Mouse (Mus musculus) intestine, embryonic 14.5 days (tissue): ENCODE data around the gene Bpnt1. TPM values are rescaled to one million over a fixed set of nuclear protein-coding genes. Genes with fewer than 3 reads are reported as not detected.

Experiments
- ATAC-seq: fragments of 200-750 bp; cut with Nextera tagmentation; replicated peaks from 2 replicates; pipeline ENCODE4 v1.8.0; 2017; ENCODE audit warnings: low read depth, moderate number of reproducible peaks, moderate TSS enrichment, moderate library complexity; ENCODE audit not compliant: low FRiP score, low TSS enrichment
- DNase-seq: peaks from one replicate; pipeline ENCODE4 v3.0.0-alpha.2; 2018; ENCODE audit warnings: low spot score
- H3K27ac ChIP-seq: fragments of 300-500 bp; sonication (generic); 2 replicates; pipeline ENCODE4 v1.5.1; 2014; ENCODE audit warnings: low read depth, mild to moderate bottlenecking, control low read depth
- H3K27me3 ChIP-seq: fragments of 300-500 bp; sonication (generic); replicated peaks from 2 replicates; pipeline ENCODE4 v1.6.1; 2014; ENCODE audit warnings: low read length, control low read depth; ENCODE audit not compliant: control insufficient read depth, insufficient read depth
- H3K36me3 ChIP-seq: fragments of 300-500 bp; sonication (generic); 2 replicates; pipeline ENCODE4 v1.6.1; 2014; ENCODE audit warnings: low read length, control low read depth; ENCODE audit not compliant: control insufficient read depth, insufficient read depth
- H3K4me1 ChIP-seq: fragments of 300-500 bp; sonication (generic); replicated peaks from 2 replicates; pipeline ENCODE4 v1.6.1; 2014; ENCODE audit warnings: low read length, control low read depth, mixed read lengths; ENCODE audit not compliant: control insufficient read depth, insufficient read depth
- H3K4me2 ChIP-seq: fragments of 300-500 bp; sonication (generic); 2 replicates; pipeline ENCODE4 v1.6.1; 2014; ENCODE audit warnings: low read length
- H3K4me3 ChIP-seq: fragments of 300-500 bp; sonication (generic); 2 replicates; pipeline ENCODE4 v1.5.1; 2014; ENCODE audit warnings: low read depth, low read length, control low read depth, mixed read lengths
- H3K9ac ChIP-seq: fragments of 300-500 bp; sonication (generic); 2 replicates; pipeline ENCODE4 v1.6.1; 2014; ENCODE audit warnings: mild to moderate bottlenecking, low read length
- H3K9me3 ChIP-seq: fragments of 300-500 bp; sonication (generic); 2 replicates; pipeline ENCODE4 v1.6.1; 2016; ENCODE audit warnings: low read length, control low read depth; ENCODE audit not compliant: control insufficient read depth
- WGBS: fragments of 180-500 bp; shearing (Covaris S2); extraction: QIAGEN DNeasy Blood & Tissue Kit; methylation state at CpG from one replicate; pipeline ENCODE4 v1.1.7; 2014; 5-methylcytosine and 5-hydroxymethylcytosine counted together
- polyA plus RNA-seq: library from polyadenylated mRNA; unstranded; fragments of >200 nt; fragmentation: Nextera tagmentation; extraction: Ambion mirVana; gene quantifications from 2 replicates; pipeline ENCODE4 v1.2.1, GENCODE M21; 2014

Gene Bpnt1
- polyA plus RNA-seq, 1 experiment from 2014 or later = 52.3 TPM

- H3K4me3 ChIP-seq = no peak overlapping the region
- no peaks in the 10 kb centered on the region for H3K9me3 ChIP-seq
- 95% methylated on average over 8 of the region's 8 CpGs for WGBS
- no peak overlapping the region for H3K9ac ChIP-seq
- no peaks in the 10 kb centered on the region for H3K27me3 ChIP-seq
- H3K4me2 ChIP-seq = no peak overlapping the region
- no peaks in the 10 kb centered on the region for H3K4me1 ChIP-seq
- DNase-seq (no peak), ATAC-seq (no peak)
- peaks cover 65% of the 10 kb centered on the region for H3K36me3 ChIP-seq
- no peak overlapping the region for H3K27ac ChIP-seq
Observed at GRCm38 (mm10) chr1:185356246-185356645, 24.3 kb downstream of the Bpnt1 start.

DNA sequence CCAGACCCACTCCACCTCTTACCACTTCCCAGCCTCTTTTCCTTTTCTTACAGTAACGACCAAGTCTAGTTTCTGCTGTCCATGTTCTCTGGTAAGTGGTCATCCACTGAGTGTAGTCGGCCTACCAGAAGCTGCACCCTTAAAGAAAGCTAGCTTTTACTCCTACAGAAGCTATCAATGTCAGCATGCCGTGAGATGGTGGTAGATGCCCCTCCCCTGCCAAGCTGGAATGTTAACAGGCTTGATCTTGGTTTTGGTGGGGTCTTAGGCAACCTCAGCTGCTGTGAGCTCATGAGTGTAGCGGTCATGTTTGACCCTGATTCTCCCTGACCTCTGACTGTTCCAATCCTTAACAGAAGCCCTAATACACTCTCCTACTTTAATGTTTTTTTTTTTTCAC lies 26.3 kb downstream of the Bpnt1 start:
- Histone ChIP-seq H3K36me3 (peaks cover 50% of the 10 kb centered on the region), H3K4me3 (no peak overlapping the region), H3K4me1 (peaks cover 5% of the 10 kb centered on the region), H3K9ac (no peak overlapping the region), H3K27me3 (no peaks in the 10 kb centered on the region), H3K27ac (no peak overlapping the region), H3K9me3 (no peaks in the 10 kb centered on the region), H3K4me2 (no peak overlapping the region)
- no peak for DNase-seq
- ATAC-seq = no peak
- 91% methylated on average over 4 of the region's 4 CpGs for WGBS

DNA sequence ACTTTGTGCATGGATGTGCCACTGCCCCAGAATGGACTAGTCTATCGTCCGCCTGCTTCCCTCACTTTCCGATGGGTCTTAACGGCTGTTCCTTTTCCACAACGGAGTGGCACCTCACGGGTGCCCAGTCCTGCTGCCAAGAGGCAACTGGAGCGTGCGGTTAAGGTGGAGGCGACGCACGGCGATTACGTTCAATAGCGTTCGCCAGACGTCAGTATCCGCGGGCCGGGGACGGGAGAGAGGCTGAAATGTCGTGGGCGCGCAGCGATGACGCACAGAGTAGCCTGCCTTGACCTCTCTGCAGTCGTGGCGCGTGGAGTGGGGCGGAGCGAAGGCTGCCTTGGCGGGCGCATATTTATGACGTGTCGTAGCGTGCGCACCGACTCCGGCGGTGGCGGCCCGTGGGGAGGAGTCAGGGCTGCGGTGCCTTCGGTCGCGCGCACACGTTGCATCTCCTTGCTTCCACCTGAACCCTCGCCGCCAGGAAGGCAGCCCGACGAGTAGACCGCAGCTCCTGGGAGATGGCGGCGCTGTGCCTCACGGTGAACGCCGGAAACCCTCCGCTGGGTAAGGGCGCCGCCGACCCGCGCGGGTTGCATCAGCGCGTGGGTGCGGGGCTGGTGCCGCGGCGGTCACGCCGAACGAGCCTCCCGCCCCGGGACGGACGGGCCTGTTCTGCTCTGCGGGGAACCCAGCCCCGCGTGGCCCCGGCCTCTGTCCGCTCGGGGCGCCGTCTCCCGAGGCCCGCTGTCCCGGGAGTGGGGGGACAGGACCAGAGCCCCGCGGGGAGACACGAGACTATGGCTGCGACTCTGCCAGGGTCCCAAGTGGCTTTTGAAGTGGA lies 30.9 kb downstream of the Bpnt1 start, which contains the start of gene Eprs:
Eprs (plus strand) TSS at position 368 of the 844 bp plus-strand sequence.
- under 1% methylated on average over 89 of the region's 92 CpGs for WGBS
- Histone ChIP-seq H3K9me3 (no peaks in the 10 kb centered on the region), H3K4me2 (peak within 1 kb of the TSS; percentile 83), H3K4me1 (peaks cover 21% of the 10 kb centered on the region), H3K27me3 (no peaks in the 10 kb centered on the region), H3K4me3 (peak within 1 kb of the TSS; percentile 90), H3K9ac (peak within 1 kb of the TSS; percentile 90), H3K27ac (peak within 1 kb of the TSS; percentile 93), H3K36me3 (peaks cover 19% of the 10 kb centered on the region)
- peak; percentile 99 for DNase-seq
- ATAC-seq = peak; percentile 95

GRCm38 (mm10) chr1:185363526-185364182 lies 31.7 kb downstream of the Bpnt1 start:
- H3K9ac ChIP-seq = peak overlapping the region; percentile 90
- peaks cover 19% of the 10 kb centered on the region for H3K36me3 ChIP-seq
- 3% methylated on average over 22 of the region's 22 CpGs for WGBS
- DNase-seq (peak; percentile 79), ATAC-seq (peak; percentile 56)
- H3K27ac ChIP-seq = peak overlapping the region; percentile 93
- peak overlapping the region; percentile 83 for H3K4me2 ChIP-seq
- H3K27me3 ChIP-seq = no peaks in the 10 kb centered on the region
- H3K9me3 ChIP-seq = no peaks in the 10 kb centered on the region
- peaks cover 21% of the 10 kb centered on the region for H3K4me1 ChIP-seq
- peak overlapping the region; percentile 90 for H3K4me3 ChIP-seq

DNA sequence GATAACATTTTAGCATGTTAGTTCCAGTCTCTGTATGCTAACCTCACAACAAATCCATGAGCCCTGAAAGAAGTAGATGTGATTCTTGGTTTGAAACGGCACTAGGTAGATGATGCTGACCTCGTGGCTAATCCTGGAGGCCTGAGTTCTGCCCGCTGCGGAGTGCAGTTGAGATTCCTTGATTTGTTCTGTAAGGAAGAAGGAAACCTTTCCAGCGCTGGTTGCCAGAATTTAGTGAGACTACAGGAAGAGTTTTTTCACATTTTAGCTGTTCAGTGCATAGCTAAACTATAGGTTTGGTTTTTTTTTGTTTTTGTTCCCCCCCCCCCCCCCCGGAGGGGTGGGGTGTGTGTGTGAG lies 32.2 kb downstream of the Bpnt1 start:
- no peaks in the 10 kb centered on the region for H3K27me3 ChIP-seq
- ATAC-seq (no peak), DNase-seq (no peak)
- peak overlapping the region; percentile 90; the same call in 1 of the 2 replicates for H3K9ac ChIP-seq
- H3K4me3 ChIP-seq = peak overlapping the region; percentile 90
- peaks cover 21% of the 10 kb centered on the region for H3K4me1 ChIP-seq
- no peaks in the 10 kb centered on the region for H3K9me3 ChIP-seq
- H3K27ac ChIP-seq = no peak overlapping the region
- 38% methylated on average over 6 of the region's 6 CpGs for WGBS
- peaks cover 20% of the 10 kb centered on the region for H3K36me3 ChIP-seq
- peak overlapping the region; percentile 83 for H3K4me2 ChIP-seq

DNA sequence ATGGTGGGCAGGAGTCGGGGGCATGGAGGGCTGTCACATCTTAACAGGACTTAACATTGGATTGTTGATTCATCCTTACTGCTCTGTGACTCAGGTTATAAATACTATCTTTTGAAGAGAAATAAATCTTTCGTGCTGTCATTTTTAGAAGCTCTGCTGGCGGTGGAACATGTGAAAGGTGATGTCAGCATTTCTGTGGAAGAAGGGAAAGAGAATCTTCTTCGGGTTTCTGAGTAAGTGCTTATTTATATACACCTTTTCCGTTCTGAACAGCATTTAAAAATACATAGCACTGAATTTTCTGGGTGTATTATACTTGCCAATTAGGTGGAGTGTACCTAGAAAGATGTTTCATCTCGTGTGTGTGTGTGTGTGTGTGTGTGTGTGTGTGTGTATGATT lies 35.4 kb downstream of the Bpnt1 start:
- H3K36me3 ChIP-seq = peaks cover 46% of the 10 kb centered on the region
- H3K27me3 ChIP-seq = no peaks in the 10 kb centered on the region
- H3K4me2 ChIP-seq = no peak overlapping the region
- H3K9ac ChIP-seq = no peak overlapping the region
- ATAC-seq (no peak), DNase-seq (no peak)
- H3K4me1 ChIP-seq = peaks cover 15% of the 10 kb centered on the region
- H3K4me3 ChIP-seq = no peak overlapping the region
- no peak overlapping the region for H3K27ac ChIP-seq
- no peaks in the 10 kb centered on the region for H3K9me3 ChIP-seq
- WGBS = 83% methylated on average over 6 of the region's 6 CpGs

GRCm38 (mm10) chr1:185369979-185370378 lies 38.0 kb downstream of the Bpnt1 start:
- no peak for ATAC-seq
- H3K4me3 ChIP-seq = no peak overlapping the region
- H3K4me1 ChIP-seq = peaks cover 5% of the 10 kb centered on the region; the same call in 1 of the 2 replicates
- WGBS = 89% methylated on average over 6 of the region's 6 CpGs
- no peak overlapping the region for H3K4me2 ChIP-seq
- no peaks in the 10 kb centered on the region for H3K27me3 ChIP-seq
- H3K9ac ChIP-seq = no peak overlapping the region
- H3K27ac ChIP-seq = no peak overlapping the region
- H3K36me3 ChIP-seq = peaks cover 70% of the 10 kb centered on the region
- no peaks in the 10 kb centered on the region for H3K9me3 ChIP-seq
- DNase-seq = no peak

DNA sequence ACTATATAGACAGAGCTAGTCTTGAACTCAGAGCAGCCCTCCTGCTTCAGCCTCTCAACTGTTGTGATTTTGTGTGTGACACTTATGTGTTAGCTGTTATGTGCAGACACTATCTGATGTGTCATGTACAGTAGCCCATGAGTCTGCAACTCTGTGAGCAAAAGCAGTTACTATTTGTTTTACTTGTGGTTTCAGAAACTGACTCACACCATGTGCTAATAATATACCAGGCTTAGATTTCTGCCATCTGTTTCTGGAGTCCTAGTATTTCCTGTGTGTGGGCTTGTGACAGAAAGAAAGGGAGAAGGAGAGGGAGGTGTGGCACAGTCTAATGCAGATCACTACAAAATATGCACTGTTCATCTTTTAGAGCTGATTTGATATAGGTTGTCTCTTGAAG lies 44.4 kb downstream of the Bpnt1 start:
- H3K4me2 ChIP-seq = no peak overlapping the region
- no peak overlapping the region for H3K4me3 ChIP-seq
- H3K27me3 ChIP-seq = no peaks in the 10 kb centered on the region
- peaks cover 98% of the 10 kb centered on the region for H3K36me3 ChIP-seq
- no peak for ATAC-seq
- H3K9ac ChIP-seq = no peak overlapping the region
- no peak for DNase-seq
- no peak overlapping the region for H3K27ac ChIP-seq
- no peaks in the 10 kb centered on the region for H3K9me3 ChIP-seq
- H3K4me1 ChIP-seq = no peaks in the 10 kb centered on the region
